Mouse (Mus musculus) liver, postnatal 0 days (tissue): Measurements from ENCODE around the gene Bmp4. TPM values are rescaled to one million over a fixed set of nuclear protein-coding genes. Genes with fewer than 3 reads are reported as not detected.
A peak's percentile ranks its signal among the peaks of the same experiment; 100 is the strongest.

Experiments
- ATAC-seq: fragments of 200-750 bp; cut with Nextera tagmentation; 2 replicates; pipeline ENCODE4 v1.8.0; 2017; ENCODE audit warnings: mild to moderate bottlenecking, moderate library complexity
- DNase-seq: peaks from one replicate; pipeline ENCODE4 v3.0.0-alpha.2; 2016
- H3K27ac ChIP-seq: fragments of 300-500 bp; sonication (generic); 2 replicates; pipeline ENCODE4 v1.5.1; 2014; ENCODE audit warnings: antibody characterized with exemption, moderate library complexity, mild to moderate bottlenecking, low read depth
- H3K27me3 ChIP-seq: fragments of 300-500 bp; sonication (generic); 2 replicates; pipeline ENCODE4 v1.6.1; 2014; ENCODE audit warnings: low read length, control low read depth, mixed read lengths; ENCODE audit not compliant: insufficient read depth
- H3K36me3 ChIP-seq: fragments of 300-500 bp; sonication (generic); replicated peaks from 2 replicates; pipeline ENCODE4 v1.6.1; 2014; ENCODE audit warnings: mild to moderate bottlenecking, control low read depth, low read length, moderate library complexity, mixed read lengths; ENCODE audit not compliant: insufficient read depth
- H3K4me1 ChIP-seq: fragments of 300-500 bp; sonication (generic); 2 replicates; pipeline ENCODE4 v1.6.1; 2014; ENCODE audit warnings: antibody characterized with exemption, mild to moderate bottlenecking, control low read depth; ENCODE audit not compliant: insufficient read depth
- H3K4me2 ChIP-seq: fragments of 300-500 bp; sonication (generic); 2 replicates; pipeline ENCODE4 v1.6.1; 2014; ENCODE audit warnings: low read depth, mild to moderate bottlenecking, low read length, moderate library complexity, mixed read lengths
- H3K4me3 ChIP-seq: fragments of 300-500 bp; sonication (generic); 2 replicates; pipeline ENCODE4 v1.5.1; 2014; ENCODE audit warnings: low read depth, low read length
- H3K9ac ChIP-seq: fragments of 300-500 bp; sonication (generic); replicated peaks from 2 replicates; pipeline ENCODE4 v1.6.1; 2014; ENCODE audit warnings: mild to moderate bottlenecking, moderate library complexity
- H3K9me3 ChIP-seq: fragments of 300-500 bp; sonication (generic); 2 replicates; pipeline ENCODE4 v1.6.1; 2016; ENCODE audit warnings: mild to moderate bottlenecking, control low read depth, low read length, mixed read lengths
- CTCF ChIP-seq: sonication (generic); IDR thresholded peaks from 2 replicates; pipeline ENCODE4 v1.5.1; 2016; ENCODE audit warnings: antibody characterized with exemption, low read depth
- EP300 ChIP-seq: IDR thresholded peaks from 2 replicates; pipeline ENCODE4 v1.6.1; 2016; ENCODE audit warnings: antibody characterized with exemption, low read depth, mild to moderate bottlenecking
- WGBS: fragments of 180-500 bp; shearing (Covaris S2); extraction: QIAGEN DNeasy Blood & Tissue Kit; methylation state at CpG from one replicate; pipeline ENCODE4 v1.1.7; 2014; ENCODE audit not compliant: insufficient replicate concordance; 5-methylcytosine and 5-hydroxymethylcytosine counted together
- polyA plus RNA-seq: library from polyadenylated mRNA; unstranded; fragments of >200 nt; fragmentation: Nextera tagmentation; extraction: Ambion mirVana; gene quantifications from 2 replicates; pipeline ENCODE4 v1.2.1, GENCODE M21; 2015

The Bmp4 gene
- polyA plus RNA-seq, 1 experiment from 2014 or later: 1.5 TPM

DNA sequence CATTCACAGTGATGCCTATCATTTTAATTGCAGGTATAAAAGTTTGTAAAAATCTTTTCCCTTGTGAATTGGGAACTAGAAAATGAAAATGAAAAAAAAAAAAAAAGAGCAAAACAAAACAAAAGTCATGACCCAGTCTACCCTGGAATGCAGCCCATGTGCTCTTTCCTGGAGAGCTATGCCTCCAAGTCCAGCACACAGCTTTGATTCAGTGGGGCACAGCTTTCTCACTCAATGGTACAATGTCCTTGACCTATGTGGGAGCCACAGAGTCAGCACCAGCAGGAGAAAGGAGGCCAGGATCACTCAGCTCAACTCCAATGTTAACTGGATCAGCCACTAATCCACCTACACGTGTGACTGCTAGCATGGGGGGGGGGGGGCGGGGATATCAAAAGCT lies 9.5 kb upstream of the Bmp4 start:
- no peak overlapping the region for H3K4me2 ChIP-seq
- no peaks in the 10 kb centered on the region for H3K4me1 ChIP-seq
- DNase-seq (no peak), ATAC-seq (no peak)
- H3K27ac ChIP-seq: no peak overlapping the region
- TF ChIP-seq CTCF (no peak), EP300 (no peak)
- H3K9me3 ChIP-seq: no peaks in the 10 kb centered on the region
- H3K27me3 ChIP-seq: peaks cover 25% of the 10 kb centered on the region
- no peaks in the 10 kb centered on the region for H3K36me3 ChIP-seq
- H3K4me3 ChIP-seq: no peak overlapping the region
- 51% methylated on average over 2 of the region's 2 CpGs for WGBS
- H3K9ac ChIP-seq: no peak overlapping the region

DNA sequence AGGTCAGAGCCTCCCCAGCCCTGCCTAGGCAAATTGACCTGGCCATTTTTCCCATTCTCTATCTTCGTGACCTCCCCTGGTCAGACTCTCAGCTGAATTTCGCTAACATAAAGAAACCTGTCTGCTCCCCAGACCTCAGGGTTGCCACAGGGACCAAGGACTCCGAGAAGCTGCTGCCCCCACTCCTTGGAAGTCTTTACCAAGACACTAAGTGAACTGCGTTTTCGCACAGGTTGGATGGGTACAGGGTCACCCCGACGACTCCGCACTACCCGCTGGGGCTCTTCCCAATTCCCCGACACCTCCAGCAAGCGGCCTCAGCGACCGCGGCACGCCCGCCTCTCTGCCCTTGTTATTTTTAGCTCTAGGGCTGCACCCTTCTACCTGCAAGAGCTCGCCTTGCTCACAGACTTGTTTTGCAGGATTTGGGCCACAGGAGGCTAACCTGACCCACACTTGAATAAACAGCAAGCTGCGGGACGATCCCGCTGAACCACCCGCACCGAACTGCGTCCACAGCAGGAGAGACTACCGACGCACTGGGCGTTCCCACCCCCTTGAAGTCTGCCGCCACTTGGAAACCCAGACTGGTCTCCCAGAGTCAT lies 7.7 kb upstream of the Bmp4 start:
- peak overlapping the region; percentile 61 for H3K4me2 ChIP-seq
- H3K9ac ChIP-seq: no peak overlapping the region
- peaks cover 25% of the 10 kb centered on the region for H3K27me3 ChIP-seq
- TF ChIP-seq EP300 (no peak), CTCF (no peak)
- H3K4me3 ChIP-seq: peak overlapping the region; percentile 27
- ATAC-seq (no peak), DNase-seq (peak; percentile 29)
- WGBS: 6% methylated on average over 27 of the region's 27 CpGs
- H3K36me3 ChIP-seq: no peaks in the 10 kb centered on the region
- H3K27ac ChIP-seq: no peak overlapping the region
- no peaks in the 10 kb centered on the region for H3K9me3 ChIP-seq
- no peaks in the 10 kb centered on the region for H3K4me1 ChIP-seq

DNA sequence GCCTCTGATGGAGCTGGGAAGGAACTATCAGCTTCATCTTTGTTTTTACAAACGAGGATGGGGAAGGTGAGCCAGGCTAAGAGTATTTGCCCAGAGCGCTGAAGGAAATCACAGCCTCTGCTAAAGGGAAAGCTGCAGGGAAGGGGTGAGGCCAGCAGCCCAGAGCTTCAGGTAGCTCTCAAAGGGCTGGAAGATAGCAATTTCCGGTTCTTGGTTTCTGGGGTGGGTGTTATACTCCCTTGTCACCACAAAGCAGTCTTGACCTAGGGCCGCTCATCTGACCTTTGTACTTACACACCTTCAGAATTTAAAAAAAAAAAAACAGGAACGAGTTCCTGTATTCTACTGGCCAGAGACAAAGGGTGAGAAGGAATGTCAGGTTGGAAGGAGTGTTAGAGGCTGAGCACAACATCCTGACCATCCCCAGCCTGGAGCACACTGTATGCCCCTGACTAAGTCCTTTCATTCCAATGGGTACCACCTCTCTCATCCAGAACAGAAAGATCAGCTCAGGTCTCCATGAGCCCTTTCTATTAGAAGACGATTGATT lies 1.2 kb upstream of the Bmp4 start:
- no peaks in the 10 kb centered on the region for H3K9me3 ChIP-seq
- DNase-seq (no peak), ATAC-seq (no peak)
- WGBS: 40% methylated on average over 6 of the region's 6 CpGs
- H3K27me3 ChIP-seq: peaks cover 54% of the 10 kb centered on the region
- TF ChIP-seq CTCF (no peak), EP300 (no peak)
- no peak overlapping the region for H3K4me2 ChIP-seq
- H3K27ac ChIP-seq: no peak overlapping the region
- H3K4me3 ChIP-seq: no peak overlapping the region
- H3K9ac ChIP-seq: no peak overlapping the region
- no peaks in the 10 kb centered on the region for H3K36me3 ChIP-seq
- H3K4me1 ChIP-seq: peaks cover 3% of the 10 kb centered on the region

DNA sequence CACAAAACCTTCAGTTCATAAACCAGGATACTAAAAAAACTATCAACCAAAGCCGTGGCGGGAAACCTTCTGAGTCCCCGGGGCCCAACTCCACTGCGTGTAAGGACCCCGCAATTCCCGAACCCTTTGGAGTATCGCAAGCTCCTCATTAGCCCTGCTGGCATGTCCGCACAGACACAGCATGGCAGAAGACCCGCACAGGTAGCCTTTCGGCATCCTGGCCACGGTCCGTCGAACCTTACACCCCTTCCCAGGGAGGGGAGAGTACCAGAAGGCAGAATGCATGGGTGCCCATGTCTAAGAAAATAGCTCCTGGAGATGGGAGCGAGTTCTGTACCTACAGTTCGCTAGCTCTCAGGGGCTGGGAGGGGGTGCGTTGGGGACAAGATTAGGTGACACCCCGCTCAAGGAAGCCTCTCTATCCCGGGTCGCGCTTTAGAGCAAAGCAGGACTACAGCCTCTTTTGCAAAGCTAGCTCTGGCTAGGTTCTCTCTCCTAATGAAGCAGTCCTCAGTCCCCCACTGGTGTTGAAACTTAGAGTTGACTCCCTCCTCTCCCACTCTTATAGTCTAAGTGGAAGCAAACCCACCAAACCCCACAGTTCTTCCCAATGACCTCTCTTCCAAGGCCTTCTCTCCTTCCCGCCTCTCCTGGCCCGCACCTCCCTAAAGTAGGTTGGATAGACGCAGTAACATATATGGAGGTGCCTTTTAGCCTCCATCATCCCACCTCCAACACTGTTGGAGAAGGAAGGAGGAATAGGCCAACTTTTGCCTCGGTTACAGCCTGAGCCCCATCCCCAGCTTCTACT lies 826 bp downstream of the Bmp4 start:
- Histone ChIP-seq H3K4me1 (peaks cover 3% of the 10 kb centered on the region), H3K9me3 (no peaks in the 10 kb centered on the region), H3K4me2 (peak overlapping the region; percentile 80), H3K9ac (no peak overlapping the region), H3K27ac (no peak overlapping the region), H3K4me3 (peak overlapping the region; percentile 17), H3K36me3 (no peaks in the 10 kb centered on the region), H3K27me3 (peaks cover 67% of the 10 kb centered on the region)
- ATAC-seq (no peak), DNase-seq (no peak)
- no peak for TF ChIP-seq CTCF
- no peak for TF ChIP-seq EP300
- WGBS: 11% methylated on average over 24 of the region's 24 CpGs

DNA sequence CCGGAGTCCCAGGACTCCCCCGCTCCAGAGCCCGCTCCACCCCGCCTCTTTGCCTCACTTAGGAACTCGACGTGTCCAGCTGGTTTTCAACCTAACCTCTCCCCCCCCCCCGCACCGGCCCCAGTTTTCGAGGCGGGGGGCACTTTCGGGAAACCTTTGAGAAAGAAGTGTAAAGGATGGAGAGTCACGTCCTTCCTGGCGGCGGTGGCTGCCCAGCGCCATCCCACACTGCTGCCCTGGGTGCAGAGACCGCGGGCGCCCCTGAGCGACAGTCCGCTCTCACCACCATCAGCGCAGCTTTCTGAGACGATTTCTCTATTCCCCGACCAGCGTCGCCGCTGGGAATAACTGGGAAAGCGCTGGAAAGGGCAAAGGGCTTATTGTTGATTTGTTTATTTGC lies 1.8 kb downstream of the Bmp4 start:
- Histone ChIP-seq H3K27me3 (peaks cover 67% of the 10 kb centered on the region), H3K9ac (no peak overlapping the region), H3K4me2 (peak overlapping the region; percentile 80), H3K27ac (no peak overlapping the region), H3K4me1 (peaks cover 3% of the 10 kb centered on the region), H3K36me3 (no peaks in the 10 kb centered on the region), H3K4me3 (peak overlapping the region; percentile 53), H3K9me3 (no peaks in the 10 kb centered on the region)
- peak; percentile 52 for DNase-seq
- 0 out of 2 replicates have a peak, but pooled peaks have one; percentile 24 for ATAC-seq
- TF ChIP-seq CTCF (peak; percentile 60), EP300 (no peak)
- WGBS: under 1% methylated on average over 26 of the region's 27 CpGs

DNA sequence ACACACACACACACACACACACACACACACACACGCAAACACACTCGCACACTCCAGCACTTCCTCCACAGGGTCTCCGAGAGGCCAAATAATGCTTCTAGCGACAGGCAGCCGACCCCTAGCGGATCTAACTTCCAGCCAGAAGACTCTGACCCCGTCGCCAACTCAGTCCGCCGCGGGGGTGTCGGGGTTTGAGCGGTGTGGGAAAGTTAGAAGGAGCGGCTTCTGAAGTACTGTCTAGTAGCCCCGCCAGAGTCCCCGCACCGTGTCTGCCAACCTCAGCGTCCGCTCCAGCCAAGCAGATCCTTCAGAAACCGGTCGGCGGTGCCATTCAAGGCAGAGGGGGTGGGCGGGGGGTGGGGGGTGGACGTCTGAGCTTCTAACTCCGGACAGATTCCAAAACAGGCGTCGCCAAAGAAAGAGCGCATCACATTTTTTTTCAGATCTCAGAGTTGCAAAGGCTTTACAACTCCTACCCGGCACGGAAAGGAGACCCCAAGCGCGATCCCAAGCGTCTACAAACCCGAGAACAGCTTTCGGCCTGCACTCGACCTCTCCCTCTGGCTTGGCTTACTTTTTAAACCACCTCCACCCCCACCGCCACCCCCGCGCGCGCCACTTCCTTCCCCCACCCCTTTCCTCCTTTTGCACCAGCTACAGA lies 2.5 kb downstream of the Bmp4 start:
- Histone ChIP-seq H3K4me3 (peak overlapping the region; percentile 53), H3K9me3 (no peaks in the 10 kb centered on the region), H3K36me3 (no peaks in the 10 kb centered on the region), H3K9ac (no peak overlapping the region), H3K27ac (no peak overlapping the region; the same call in 1 of the 2 replicates), H3K4me1 (peaks cover 3% of the 10 kb centered on the region), H3K27me3 (peaks cover 67% of the 10 kb centered on the region), H3K4me2 (peak overlapping the region; percentile 80)
- ATAC-seq (no peak; the same call in 1 of the 2 replicates), DNase-seq (peak; percentile 44)
- TF ChIP-seq EP300 (no peak), CTCF (no peak)
- 1% methylated on average over 41 of the region's 41 CpGs for WGBS
